Mouse (Mus musculus): Measurements from ENCODE around the gene Tas2r139.
"Not testable (repeated sequence)": the region's sequence is repeated elsewhere in the genome, so short reads cannot be mapped to it uniquely, and the experiment has no call there.

Gene Tas2r139

GRCm38 (mm10) chr6:42140636-42141035 is at the start of gene Tas2r139:
Gene Tas2r139 (plus strand): TSS chr6:42140936.
- no peak for DNase-seq (ENCODE audit: low spot score in 2 of 2)

GRCm38 (mm10) chr6:42151115-42151514 is 10.4 kb downstream of the Tas2r139 start:
- DNase-seq (ENCODE audit: low spot score in 2 of 2): not testable (repeated sequence)

GRCm38 (mm10) chr6:42182462-42182861 is 41.7 kb downstream of the Tas2r139 start:
- DNase-seq (ENCODE audit: low spot score in 2 of 2): no peak

GRCm38 (mm10) chr6:42186230-42186629 is 45.5 kb downstream of the Tas2r139 start:
- no peak for DNase-seq (ENCODE audit: low spot score in 2 of 2)

Data from frontal cortex, postnatal 25 days (tissue).